In genomic region chr4:153327809-153328208, GRCm38 (mm10) we compare ENCODE assay signal across 23 mouse cellular contexts.
DNase-seq lines count a peak whose midpoint lies in the region; ATAC-seq and TF ChIP-seq lines count a peak whose summit lies in the region.
"Had no signal": no experiment of that assay in that cellular context is flagged by ENCODE, and none has a peak within 500 bp of the region (broad histone marks: within the 10 kb centered on the region; RNA-seq: fewer than 3 reads in every experiment).

No protein-coding gene starts in this region.

- TF ChIP-seq POLR2A in limb, embryonic 14.5 days (IDR thresholded peaks at IDR 0.05; ENCODE audit: borderline replicate concordance, extremely low read depth, insufficient read depth, insufficient read length), result no peak

- H3K9ac ChIP-seq in limb, embryonic 14.5 days (ENCODE audit: low read depth, low read length, severe bottlenecking), result peak overlapping the region; percentile 2; the same call in 1 of the 2 replicates
- no peak overlapping the region for H3K9ac ChIP-seq in midbrain, embryonic 11.5 days (ENCODE audit: low read length)
- H3K9ac ChIP-seq: embryonic facial prominence, embryonic 15.5 days; hindbrain, embryonic 15.5 days; kidney, embryonic 15.5 days; liver, postnatal 0 days had no signal

- no peaks in the 10 kb centered on the region for H3K36me3 ChIP-seq in limb, embryonic 14.5 days (ENCODE audit: control insufficient read depth, insufficient read depth, low read length)
- H3K36me3 ChIP-seq in limb, embryonic 10.5 days, result no peaks in the 10 kb centered on the region
- H3K36me3 ChIP-seq in midbrain, embryonic 11.5 days (ENCODE audit: control insufficient read depth, insufficient read depth, low read length), result no peaks in the 10 kb centered on the region
- H3K36me3 ChIP-seq: embryonic facial prominence, embryonic 15.5 days; hindbrain, embryonic 15.5 days; kidney, embryonic 15.5 days had no signal

- peaks cover 13% of the 10 kb centered on the region; the same call in 1 of the 2 replicates for H3K4me1 ChIP-seq in limb, embryonic 14.5 days (ENCODE audit: control insufficient read depth, insufficient read depth, low read length)
- peaks cover 29% of the 10 kb centered on the region for H3K4me1 ChIP-seq in limb, embryonic 10.5 days
- H3K4me1 ChIP-seq in midbrain, embryonic 11.5 days (ENCODE audit: control insufficient read depth, insufficient read depth, low read length), result no peaks in the 10 kb centered on the region
- H3K4me1 ChIP-seq: embryonic facial prominence, embryonic 15.5 days had no signal

- no peak overlapping the region for H3K27ac ChIP-seq in limb, embryonic 14.5 days (replicated peaks; ENCODE audit: low read depth, low read length)
- H3K27ac ChIP-seq in limb, embryonic 10.5 days, result no peak overlapping the region
- H3K27ac ChIP-seq in midbrain, embryonic 11.5 days (ENCODE audit: low read depth, low read length), result no peak overlapping the region
- H3K27ac ChIP-seq: embryonic facial prominence, embryonic 15.5 days; heart, adult 2 months; hindbrain, embryonic 15.5 days; kidney, embryonic 15.5 days; stomach, postnatal 0 days had no signal

- no peaks in the 10 kb centered on the region for H3K9me3 ChIP-seq in limb, embryonic 14.5 days (ENCODE audit: control insufficient read depth, low read length)
- no peaks in the 10 kb centered on the region for H3K9me3 ChIP-seq in limb, embryonic 10.5 days (replicated peaks)
- no peaks in the 10 kb centered on the region for H3K9me3 ChIP-seq in midbrain, embryonic 11.5 days (ENCODE audit: control insufficient read depth, low read length)
- H3K9me3 ChIP-seq: embryonic facial prominence, embryonic 15.5 days; hindbrain, embryonic 15.5 days; kidney, embryonic 15.5 days had no signal

- no peak for ATAC-seq in limb, embryonic 14.5 days (ENCODE audit: low FRiP score, low read depth)
- no peak for ATAC-seq in midbrain, embryonic 11.5 days (ENCODE audit: low FRiP score)
- ATAC-seq: intestine, postnatal 0 days; liver, postnatal 0 days; midbrain, embryonic 16.5 days had no signal

- no peaks in the 10 kb centered on the region for H3K27me3 ChIP-seq in limb, embryonic 14.5 days (ENCODE audit: control insufficient read depth, insufficient read depth, low read length)
- no peaks in the 10 kb centered on the region for H3K27me3 ChIP-seq in limb, embryonic 10.5 days (ENCODE audit: low read depth, poor library complexity, severe bottlenecking)
- H3K27me3 ChIP-seq in midbrain, embryonic 11.5 days (ENCODE audit: control insufficient read depth, insufficient read depth, low read length), result no peaks in the 10 kb centered on the region
- H3K27me3 ChIP-seq: embryonic facial prominence, embryonic 15.5 days; hindbrain, embryonic 15.5 days; kidney, embryonic 15.5 days had no signal

- no peak for DNase-seq in limb, embryonic 14.5 days (ENCODE audit: low spot score)
- DNase-seq in limb, embryonic 10.5 days (ENCODE audit: low spot score), result no peak
- peak; percentile 30 to 53 for DNase-seq in left cerebral cortex, adult 18-20 months (ENCODE audit: low spot score in 2 of 2)
- DNase-seq in right cerebral cortex, adult 2 months (ENCODE audit: low spot score in 2 of 2), result peak; percentile 50 to 53
- no peak for DNase-seq in neural tube, embryonic 10.5 days (ENCODE audit: extremely low spot score, low spot score)
- DNase-seq in adrenal gland, postnatal 10 days, result no peak
- DNase-seq in midbrain, embryonic 11.5 days (ENCODE audit: low spot score, missing footprints), result no peak
- DNase-seq: adrenal gland, adult 8-10 months; cerebellum, adult 11 months; cerebellum, postnatal 14 days; gastrocnemius, postnatal 25 days; heart, adult 2 months; heart, postnatal 36 days; liver; liver, postnatal 0 days; lung, postnatal 10 days; thymus, postnatal 14 days had no signal

- no peak overlapping the region for H3K4me2 ChIP-seq in limb, embryonic 14.5 days (replicated peaks; ENCODE audit: low read depth, low read length, severe bottlenecking)
- H3K4me2 ChIP-seq in midbrain, embryonic 11.5 days, result no peak overlapping the region
- H3K4me2 ChIP-seq: embryonic facial prominence, embryonic 15.5 days; hindbrain, embryonic 15.5 days; kidney, embryonic 15.5 days had no signal

- no peak overlapping the region for H3K4me3 ChIP-seq in limb, embryonic 14.5 days (replicated peaks; ENCODE audit: low read length)
- H3K4me3 ChIP-seq in limb, embryonic 10.5 days, result no peak overlapping the region
- no peak overlapping the region for H3K4me3 ChIP-seq in midbrain, embryonic 11.5 days (ENCODE audit: low read depth, low read length)
- H3K4me3 ChIP-seq: embryonic facial prominence, embryonic 15.5 days; heart, adult 2 months; hindbrain, embryonic 15.5 days; kidney, embryonic 15.5 days had no signal

- WGBS in limb, embryonic 14.5 days, result 55% methylated on average over 10 of the region's 10 CpGs
- WGBS in limb, embryonic 10.5 days, result 84% methylated on average over 10 of the region's 10 CpGs
- WGBS in midbrain, embryonic 11.5 days, result 80% methylated on average over 10 of the region's 10 CpGs

Comparison
In these comparisons a context has a peak if more than half of its experiments do, and no peak if none do; other contexts are left out.
1. DNase-seq: peak in left cerebral cortex, adult 18-20 months (2 of 2) and right cerebral cortex, adult 2 months (2 of 2); none in limb, embryonic 14.5 days (single experiment), limb, embryonic 10.5 days (single experiment), neural tube, embryonic 10.5 days (single experiment), adrenal gland, postnatal 10 days (single experiment) and midbrain, embryonic 11.5 days (single experiment).